Mouse (Mus musculus): ENCODE measurements at regions not wholly inside any gene's neighbourhood (a gene's known extent, or its start where the extent isn't known, plus 50 kb on each side); places are given as distances from the start of the nearest gene placed in this dataset.

GRCm38 (mm10) chr1:12612102-12612501 lies 1198.2 kb downstream of the A830018L16Rik start:
- TF ChIP-seq CTCF (IDR thresholded peaks at IDR 0.05) = no peak
- intact Hi-C loops (cut with DNase I) = no loop called here
- no peak for DNase-seq (ENCODE audit: extremely low spot score in 1 of 2, low spot score in 2 of 2)
- Histone ChIP-seq H3K27ac (no peak overlapping the region), H3K4me3 (no peak overlapping the region)

- intact Hi-C loops (cut with DNase I) = no loop called here
- no peak overlapping the region for H3K4me3 ChIP-seq
- DNase-seq (ENCODE audit: extremely low spot score in 1 of 2, low spot score in 2 of 2) = no peak
- no peak overlapping the region for H3K27ac ChIP-seq
- no peak for TF ChIP-seq CTCF (IDR thresholded peaks at IDR 0.05)
These were observed 1201.4 kb downstream of the A830018L16Rik start for GRCm38 (mm10) chr1:12615303-12615702.

- TF ChIP-seq CTCF (IDR thresholded peaks at IDR 0.05) = no peak
These were observed 1202.0 kb downstream of the A830018L16Rik start for GRCm38 (mm10) chr1:12615733-12616481.

DNA sequence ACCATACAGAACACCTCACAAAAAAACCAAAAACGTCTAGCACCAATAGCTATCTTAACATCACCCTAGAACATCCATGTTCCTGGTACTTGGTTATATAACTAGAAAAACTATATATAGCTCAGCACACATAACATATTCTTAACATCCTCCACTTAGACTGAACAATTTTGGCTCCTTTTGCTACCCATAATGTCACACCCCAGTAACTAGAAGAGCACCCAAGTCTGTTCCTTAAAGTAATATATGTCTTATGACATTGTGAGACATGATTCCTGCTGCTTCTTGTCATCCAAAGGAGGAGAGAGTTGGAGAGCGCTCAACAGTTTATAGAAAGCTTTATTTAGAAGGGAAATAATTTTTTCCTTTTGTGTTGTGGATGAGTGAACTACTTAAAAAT lies 1206.1 kb downstream of the A830018L16Rik start:
- intact Hi-C loops (cut with DNase I) = no loop called here
- Histone ChIP-seq H3K27ac (no peak overlapping the region), H3K4me3 (no peak overlapping the region)
- no peak for TF ChIP-seq CTCF (IDR thresholded peaks at IDR 0.05)
- no peak for DNase-seq (ENCODE audit: extremely low spot score in 1 of 2, low spot score in 2 of 2)

More at GRCm38 (mm10) chr1:12615733-12616481, 1202.0 kb downstream of the A830018L16Rik start:
- no peak overlapping the region for H3K27ac ChIP-seq
- no peak for DNase-seq (ENCODE audit: extremely low spot score in 1 of 2, low spot score in 2 of 2)
- intact Hi-C loops (cut with DNase I) = no loop called here
- no peak overlapping the region for H3K4me3 ChIP-seq

DNA sequence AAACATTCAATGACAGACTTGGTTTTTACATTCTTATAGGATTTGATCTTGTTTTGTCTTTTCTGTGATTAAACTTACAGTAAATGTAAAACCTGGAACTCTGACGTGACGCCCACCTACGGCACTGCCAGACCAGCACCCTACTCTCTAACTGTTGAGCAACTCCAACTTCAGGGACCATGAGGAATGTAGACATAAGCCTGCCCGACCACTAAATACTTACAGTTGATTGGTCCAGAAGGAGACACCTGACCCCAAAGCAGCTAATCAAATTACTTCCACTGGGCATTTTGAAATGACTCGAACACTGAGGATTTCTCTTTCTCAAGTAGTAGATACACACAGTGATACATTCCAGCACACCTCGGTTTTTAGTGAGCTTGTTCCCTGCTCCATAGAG lies 1206.9 kb downstream of the A830018L16Rik start:
- DNase-seq (ENCODE audit: extremely low spot score in 1 of 2, low spot score in 2 of 2) = no peak
- no peak overlapping the region for H3K27ac ChIP-seq
- no peak for TF ChIP-seq CTCF (IDR thresholded peaks at IDR 0.05)
- intact Hi-C loops (cut with DNase I) = no loop called here
- H3K4me3 ChIP-seq = no peak overlapping the region

- peak in 1 of 2 experiments; percentile 9 for DNase-seq (ENCODE audit: extremely low spot score in 1 of 2, low spot score in 2 of 2)
- TF ChIP-seq CTCF (IDR thresholded peaks at IDR 0.05) = no peak
- Histone ChIP-seq H3K27ac (no peak overlapping the region), H3K4me3 (no peak overlapping the region)
- intact Hi-C loops (cut with DNase I) = no loop called here
These were observed 1209.3 kb downstream of the A830018L16Rik start for GRCm38 (mm10) chr1:12623158-12623557.

- H3K4me3 ChIP-seq = no peak overlapping the region
- H3K27ac ChIP-seq = no peak overlapping the region
- TF ChIP-seq CTCF (IDR thresholded peaks at IDR 0.05) = no peak
- intact Hi-C loops (cut with DNase I) = no loop called here
- DNase-seq (ENCODE audit: extremely low spot score in 1 of 2, low spot score in 2 of 2) = no peak
These were observed 1219.1 kb downstream of the A830018L16Rik start for GRCm38 (mm10) chr1:12633049-12633448.

DNA sequence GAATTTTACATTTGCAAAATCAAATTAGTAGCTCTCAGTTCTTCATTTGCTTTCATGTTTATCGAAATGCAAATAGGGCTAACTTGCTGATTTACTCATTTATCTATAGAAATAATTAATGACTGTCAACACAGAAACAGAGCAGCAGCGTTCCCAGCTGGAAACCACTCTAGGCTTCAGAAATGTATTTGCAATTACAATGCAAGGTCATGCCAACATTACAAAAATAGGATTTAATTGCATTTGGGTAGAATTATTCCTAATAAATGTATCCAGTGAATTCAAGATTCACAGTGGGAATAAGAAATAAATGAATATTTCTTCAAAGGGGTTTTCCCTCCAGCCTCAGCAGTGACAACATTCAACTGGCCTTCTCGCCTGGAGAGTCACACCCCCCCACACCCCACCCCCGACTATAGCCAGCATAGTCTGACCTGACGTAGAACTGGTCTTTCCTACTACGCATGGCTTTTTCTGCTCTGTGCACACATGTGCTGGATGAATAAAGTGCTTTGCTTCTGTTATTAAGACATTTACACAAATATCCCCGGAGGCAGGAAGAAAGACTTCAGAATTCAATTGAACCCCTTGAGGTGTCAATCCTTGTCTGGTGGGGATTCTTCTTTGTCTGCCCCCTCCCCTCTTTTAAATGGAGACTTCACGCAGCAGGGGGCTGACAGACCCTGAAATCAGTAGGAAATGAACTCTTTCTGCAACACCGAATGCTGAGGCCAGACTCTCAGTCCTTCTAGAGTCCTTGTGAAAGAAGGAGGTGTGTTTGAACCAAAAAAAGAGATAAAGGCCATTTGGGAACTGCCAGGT lies 1222.6 kb downstream of the A830018L16Rik start:
- intact Hi-C loops (cut with DNase I) = no loop called here
- H3K27ac ChIP-seq = no peak overlapping the region
- DNase-seq (ENCODE audit: extremely low spot score in 1 of 2, low spot score in 2 of 2) = no peak
- no peak for TF ChIP-seq CTCF (IDR thresholded peaks at IDR 0.05)
- H3K4me3 ChIP-seq = no peak overlapping the region

DNA sequence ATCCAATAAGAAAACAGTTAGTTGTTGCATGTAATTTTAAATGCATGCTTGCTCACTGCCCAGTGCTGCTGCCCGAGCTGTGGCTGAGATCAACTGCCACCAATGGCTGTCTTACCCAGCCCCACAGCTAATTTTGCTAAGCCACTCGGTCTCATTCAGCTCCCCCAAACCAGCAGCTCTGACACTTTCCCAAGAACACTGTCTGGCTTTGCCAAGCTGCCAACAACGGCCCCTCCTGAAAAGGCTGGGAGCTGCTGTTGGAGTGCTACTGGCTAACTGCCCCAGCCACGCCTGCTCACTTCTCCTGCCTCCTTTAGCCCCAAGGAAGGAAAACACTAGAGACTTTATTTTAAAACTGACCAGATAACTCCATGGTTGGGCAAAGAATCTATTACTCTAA lies 1227.1 kb downstream of the A830018L16Rik start:
- no peak for DNase-seq (ENCODE audit: extremely low spot score in 1 of 2, low spot score in 2 of 2)
- TF ChIP-seq CTCF (IDR thresholded peaks at IDR 0.05) = no peak
- intact Hi-C loops (cut with DNase I) = no loop called here
- H3K4me3 ChIP-seq = no peak overlapping the region
- H3K27ac ChIP-seq = no peak overlapping the region

Small RNAs in the stretch of these regions (microRNA-seq; reads per million reads assigned to microRNA genes)
- gene Mir6341 = 0 reads per million in 2 experiments

All from left cerebral cortex, adult 2 months (tissue).